Mouse (Mus musculus) MN1 (cell line): ENCODE data around the gene Lrrfip1.

Experiments used
- DNase-seq: peaks from one replicate; pipeline ENCODE4 v3.0.0-alpha.2; 2016; ENCODE audit warnings: low spot score

The Lrrfip1 gene

DNA sequence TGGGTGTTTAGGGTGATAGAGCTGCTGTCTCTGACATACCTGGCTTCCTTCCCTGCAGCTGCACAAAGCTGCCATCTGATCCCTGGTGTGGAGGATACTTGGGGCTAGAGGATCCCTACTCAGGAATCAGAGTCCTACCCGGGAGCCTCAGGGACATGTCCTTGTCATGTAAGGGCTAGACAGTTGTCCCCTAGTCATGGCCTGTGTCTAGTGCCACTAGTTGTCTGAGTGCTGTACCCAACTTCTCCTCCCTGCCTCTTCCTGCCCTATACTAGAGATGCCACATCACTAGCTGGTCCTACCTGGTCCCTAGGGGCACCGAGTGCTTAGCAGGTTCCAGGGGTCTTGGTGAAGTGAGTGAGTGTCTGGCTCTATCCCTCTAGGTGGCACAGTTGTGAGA lies 138.5 kb downstream of the Lrrfip1 start:
- no peak for DNase-seq

DNA sequence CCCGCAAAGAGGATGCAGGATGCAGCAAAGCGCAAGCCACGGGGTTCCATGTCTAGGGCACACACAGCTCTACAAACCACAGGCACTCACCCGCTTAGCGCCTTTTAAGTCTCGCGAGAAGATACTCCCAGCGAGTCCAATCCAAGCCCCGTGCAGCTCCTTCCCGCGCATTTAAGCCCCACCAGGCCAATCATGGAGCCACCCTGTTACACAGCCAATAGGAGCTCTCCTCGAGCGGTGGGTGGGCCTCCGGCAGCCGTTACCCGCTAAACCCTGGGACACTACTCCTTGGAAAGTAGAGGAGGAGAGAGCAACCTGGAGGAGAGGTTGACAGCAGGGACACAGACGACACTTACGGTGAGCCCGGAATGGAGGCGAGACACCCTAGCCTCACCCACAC lies 146.3 kb downstream of the Lrrfip1 start, which contains the start of gene Rbm44:
TSS of gene Rbm44 (plus strand) at position 277 of the 400 bp plus-strand sequence.
- DNase-seq: no peak

DNA sequence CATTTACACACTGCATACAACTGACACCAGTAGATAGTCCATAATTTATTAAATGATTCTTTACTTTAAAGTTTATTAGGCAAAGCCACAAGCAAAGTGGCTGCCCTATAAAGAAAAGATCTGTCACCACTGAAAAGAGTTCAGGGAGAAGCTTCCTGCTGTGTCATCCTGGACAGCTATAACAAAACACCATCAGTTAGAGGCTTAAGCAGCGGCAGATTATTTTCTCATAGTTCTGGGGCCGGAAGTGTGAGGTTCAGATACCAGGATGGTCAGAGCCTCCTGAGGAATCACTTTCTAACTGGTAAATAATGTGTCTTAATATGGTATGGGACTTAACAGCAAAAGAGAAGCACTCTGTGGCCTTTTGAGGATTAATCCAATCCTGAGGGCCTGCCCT lies 153.0 kb downstream of the Lrrfip1 start:
- DNase-seq: no peak

DNA sequence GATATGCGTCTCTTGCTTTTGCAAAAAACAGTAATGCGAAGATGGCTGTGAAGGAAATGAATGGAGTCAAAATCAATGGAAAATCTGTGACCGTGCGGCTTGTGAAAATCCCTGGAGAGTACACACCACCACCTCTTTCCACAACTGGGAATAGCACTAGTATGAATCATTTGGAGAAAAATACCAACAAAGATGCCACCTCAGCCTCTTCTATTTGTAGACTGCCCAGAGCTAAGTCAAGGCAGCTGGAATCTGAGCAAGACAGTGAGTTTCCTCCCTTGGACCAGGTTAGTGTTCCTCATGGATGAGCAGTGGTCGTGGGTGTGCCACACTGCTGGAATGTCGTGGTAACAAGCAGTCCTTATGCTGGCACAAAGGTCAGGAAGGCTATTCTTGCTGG lies 168.3 kb downstream of the Lrrfip1 start:
- DNase-seq: no peak

DNA sequence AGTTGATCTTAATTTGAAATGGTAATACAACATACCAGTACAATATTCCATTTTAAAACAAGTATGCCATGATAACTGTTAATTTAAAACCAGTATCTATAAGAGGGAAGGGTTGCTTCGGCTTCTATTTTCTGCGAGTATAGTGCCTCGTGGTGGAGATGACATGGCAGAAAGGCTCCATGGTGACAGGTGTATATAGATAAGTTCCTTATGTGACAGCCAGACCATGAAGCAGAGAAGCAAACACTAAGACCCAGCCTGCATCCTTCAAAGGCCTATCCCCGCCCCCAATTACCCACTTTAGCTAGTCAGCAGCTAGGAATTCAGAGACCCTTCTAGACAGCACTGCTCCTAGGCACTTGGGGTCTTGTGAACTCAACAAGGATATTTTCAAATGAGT lies 170.6 kb downstream of the Lrrfip1 start:
- no peak for DNase-seq

DNA sequence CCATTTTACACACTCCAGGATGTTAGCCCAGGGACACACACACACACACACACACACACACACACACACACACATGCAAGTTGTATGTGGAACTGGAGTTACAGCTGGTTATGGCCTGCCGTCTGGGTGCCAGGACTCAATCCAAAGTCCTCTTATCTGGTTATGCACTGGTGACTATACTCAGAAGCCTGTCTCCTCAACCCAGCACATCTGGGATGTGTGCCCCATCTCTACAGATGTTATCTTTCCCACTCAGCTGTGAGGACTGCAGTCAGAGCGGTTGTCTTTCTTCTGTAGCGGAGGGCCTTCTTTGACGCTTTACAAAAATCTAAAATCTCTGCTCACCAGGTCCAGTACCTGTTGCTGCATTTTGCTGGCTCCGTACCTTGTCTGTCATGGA lies 176.3 kb downstream of the Lrrfip1 start:
- no peak for DNase-seq

DNA sequence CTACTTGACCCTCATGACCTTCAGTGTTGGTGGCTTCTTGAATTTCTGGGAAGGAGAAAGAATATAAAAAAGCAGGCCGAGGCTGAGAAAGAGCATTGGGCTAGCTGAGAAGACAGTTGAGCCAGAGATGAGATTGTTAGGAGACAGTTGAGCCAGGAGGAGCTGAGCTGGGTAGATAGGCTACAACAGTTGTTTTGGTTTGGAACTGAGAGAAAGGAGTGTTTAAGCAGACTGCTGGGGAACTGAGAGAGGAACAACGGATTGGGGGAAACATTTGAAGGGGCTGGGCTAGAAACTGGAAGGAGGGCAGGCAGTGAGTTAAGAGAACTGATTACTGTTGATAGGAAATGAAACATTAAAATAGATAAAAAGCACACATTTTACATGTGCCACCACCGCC lies 177.5 kb downstream of the Lrrfip1 start:
- DNase-seq: no peak

DNA sequence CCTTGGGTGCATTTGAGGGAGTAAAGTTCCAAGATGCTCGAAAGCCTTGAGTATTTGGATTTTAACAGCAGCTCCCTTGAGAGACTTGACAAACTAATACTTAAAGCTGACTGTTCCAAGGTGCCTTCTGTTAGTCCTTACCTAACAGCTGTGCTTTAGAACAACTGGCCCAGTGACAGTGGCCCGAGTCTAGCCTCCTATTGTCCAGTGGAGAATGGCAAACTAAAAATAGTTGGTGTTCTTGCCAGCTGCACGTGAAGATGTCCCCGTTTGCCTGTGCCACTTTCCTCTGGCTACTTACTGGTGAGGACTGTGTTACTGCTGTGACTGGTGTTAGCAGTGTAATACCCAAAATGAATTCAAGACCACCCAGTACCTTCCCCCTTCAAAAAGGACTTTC lies 178.3 kb downstream of the Lrrfip1 start:
- no peak for DNase-seq
